Mouse (Mus musculus) forebrain, embryonic 15.5 days (tissue): ENCODE data around the gene Wwox. TPM values are rescaled to one million over a fixed set of nuclear protein-coding genes. Genes with fewer than 3 reads are reported as not detected.

ENCODE experiments used
- ATAC-seq: fragments of 200-750 bp; cut with Nextera tagmentation; replicated peaks from 2 replicates; pipeline ENCODE4 v1.8.0; 2017; ENCODE audit warnings: mild to moderate bottlenecking, moderate TSS enrichment, moderate library complexity
- H3K27ac ChIP-seq: fragments of 300-500 bp; sonication (generic); replicated peaks from 2 replicates; pipeline ENCODE4 v1.5.1; 2015; ENCODE audit warnings: mild to moderate bottlenecking, inconsistent platforms
- H3K27me3 ChIP-seq: fragments of 300-500 bp; sonication (generic); 2 replicates; pipeline ENCODE4 v1.6.1; 2015; ENCODE audit warnings: inconsistent platforms
- H3K36me3 ChIP-seq: fragments of 300-500 bp; sonication (generic); 2 replicates; pipeline ENCODE4 v1.6.1; 2015; ENCODE audit warnings: mild to moderate bottlenecking, inconsistent platforms
- H3K4me1 ChIP-seq: fragments of 300-500 bp; sonication (generic); 2 replicates; pipeline ENCODE4 v1.6.1; 2015; ENCODE audit warnings: inconsistent platforms
- H3K4me2 ChIP-seq: fragments of 300-500 bp; sonication (generic); replicated peaks from 2 replicates; pipeline ENCODE4 v1.6.1; 2015; ENCODE audit warnings: mild to moderate bottlenecking, inconsistent platforms
- H3K4me3 ChIP-seq: fragments of 300-500 bp; sonication (generic); 2 replicates; pipeline ENCODE4 v1.5.1; 2015; ENCODE audit warnings: mild to moderate bottlenecking, inconsistent platforms
- H3K9ac ChIP-seq: fragments of 300-500 bp; sonication (generic); replicated peaks from 2 replicates; pipeline ENCODE4 v1.6.1; 2015; ENCODE audit warnings: mild to moderate bottlenecking, inconsistent platforms
- H3K9me3 ChIP-seq: fragments of 300-500 bp; sonication (generic); 2 replicates; pipeline ENCODE4 v1.6.1; 2016; ENCODE audit warnings: inconsistent platforms
- WGBS: fragments of 180-500 bp; shearing (Covaris S2); methylation state at CpG from one replicate; pipeline ENCODE4 v1.1.7; 2015; ENCODE audit warnings: mixed read lengths; 5-methylcytosine and 5-hydroxymethylcytosine counted together
- polyA plus RNA-seq: library from polyadenylated mRNA; unstranded; fragments of >200 nt; fragmentation: Nextera tagmentation; extraction: Ambion mirVana; gene quantifications from 2 replicates; pipeline ENCODE4 v1.2.1, GENCODE M21; 2015

Gene Wwox
- polyA plus RNA-seq, 1 experiment from 2014 or later = 10.7 TPM

DNA sequence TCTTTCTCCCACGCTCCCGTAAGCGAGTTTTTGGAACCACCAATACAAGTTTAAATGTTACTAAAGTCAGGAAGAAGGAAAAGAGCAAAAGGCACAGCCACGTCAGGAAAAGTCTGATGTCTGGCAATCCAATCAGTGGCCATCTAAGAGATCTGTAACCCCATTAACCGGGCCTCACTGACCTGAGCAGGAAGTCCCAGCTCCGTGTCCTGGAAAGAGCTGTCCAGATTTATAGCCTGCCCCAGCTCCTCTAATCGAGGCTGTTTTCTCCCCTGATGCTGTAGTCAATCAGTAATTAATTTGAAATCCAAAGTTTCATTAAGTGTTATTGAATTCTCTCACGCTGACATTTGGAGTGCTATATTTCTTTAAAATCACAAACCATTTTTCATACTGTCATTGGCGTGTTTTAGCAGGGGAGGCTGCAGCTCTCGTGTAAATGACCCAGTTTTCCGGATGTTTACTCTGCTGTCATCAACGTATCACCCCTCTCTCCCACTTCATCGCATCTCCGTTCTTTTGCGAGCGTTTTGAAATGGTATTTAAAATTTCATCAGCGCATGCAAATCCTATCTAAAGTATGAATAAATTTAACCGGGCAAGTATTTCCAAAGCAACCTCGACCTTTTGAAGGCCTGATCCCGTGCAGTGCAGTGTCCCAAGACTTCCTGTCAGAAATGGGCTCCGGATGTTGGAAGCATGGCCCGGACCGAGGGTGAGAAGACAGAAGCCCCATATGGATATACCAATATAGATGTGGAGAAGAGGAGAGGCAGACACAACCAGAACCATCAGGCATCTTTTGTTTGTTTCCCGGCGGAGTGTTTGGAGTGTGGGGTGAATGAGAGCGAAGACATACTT lies 72.8 kb downstream of the Wwox start:
- no peak overlapping the region for H3K9ac ChIP-seq
- H3K27me3 ChIP-seq = peaks cover 26% of the 10 kb centered on the region
- 84% methylated on average over 26 of the region's 26 CpGs for WGBS
- peaks cover 14% of the 10 kb centered on the region for H3K4me1 ChIP-seq
- H3K36me3 ChIP-seq = no peaks in the 10 kb centered on the region
- no peak for ATAC-seq
- no peak overlapping the region for H3K4me2 ChIP-seq
- no peak overlapping the region for H3K4me3 ChIP-seq
- 0 out of 2 replicates have a peak, but pooled peaks cover 3% of the 10 kb centered on the region for H3K9me3 ChIP-seq
- no peak overlapping the region for H3K27ac ChIP-seq

DNA sequence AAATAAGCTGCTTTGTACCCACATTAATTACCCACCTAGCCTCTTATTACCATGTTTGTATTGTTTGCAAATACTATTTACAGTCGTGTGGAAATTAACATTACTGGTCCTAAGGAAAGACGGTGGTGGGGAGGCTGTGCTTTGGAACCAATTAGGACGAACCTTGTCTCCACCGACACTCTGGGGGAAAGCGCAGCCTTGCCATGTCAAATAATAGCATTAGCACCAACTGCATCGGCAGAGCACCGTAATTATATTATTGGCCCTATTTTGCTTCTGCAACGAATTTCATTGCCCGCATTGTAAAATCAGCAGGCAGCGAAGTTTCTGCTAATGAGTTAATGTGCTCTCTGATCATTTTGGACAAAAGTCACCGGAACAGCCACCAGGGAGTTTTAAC lies 75.2 kb downstream of the Wwox start:
- 0 out of 2 replicates have a peak, but pooled peaks cover 3% of the 10 kb centered on the region for H3K9me3 ChIP-seq
- no peak overlapping the region for H3K9ac ChIP-seq
- no peak overlapping the region for H3K4me3 ChIP-seq
- no peak for ATAC-seq
- no peak overlapping the region for H3K4me2 ChIP-seq
- H3K36me3 ChIP-seq = no peaks in the 10 kb centered on the region
- peaks cover 15% of the 10 kb centered on the region for H3K27me3 ChIP-seq
- WGBS = 6% methylated on average over 11 of the region's 11 CpGs
- H3K27ac ChIP-seq = no peak overlapping the region
- H3K4me1 ChIP-seq = peaks cover 9% of the 10 kb centered on the region; the same call in 1 of the 2 replicates

DNA sequence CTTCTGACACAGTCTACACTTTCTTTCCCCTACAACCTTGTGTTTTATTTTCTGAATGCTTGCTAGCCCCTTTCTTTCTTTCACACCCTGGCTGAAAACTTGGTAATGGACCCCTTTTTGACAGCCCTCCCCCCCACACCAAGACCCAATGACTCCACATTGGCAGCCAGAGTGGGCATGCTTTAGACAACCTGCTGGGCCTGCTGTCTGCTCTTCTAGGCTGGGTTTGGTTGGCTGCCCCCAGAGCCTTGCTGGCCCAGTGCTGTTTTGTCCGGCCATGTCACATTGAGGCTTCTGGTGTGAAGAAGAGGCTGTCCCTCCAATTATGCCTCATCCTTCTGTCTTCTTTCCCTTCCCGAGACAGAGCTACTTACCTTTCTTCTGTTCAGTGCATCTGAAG lies 83.6 kb downstream of the Wwox start:
- H3K27ac ChIP-seq = no peak overlapping the region
- H3K27me3 ChIP-seq = peaks cover 4% of the 10 kb centered on the region; the same call in 1 of the 2 replicates
- H3K4me3 ChIP-seq = no peak overlapping the region
- no peak for ATAC-seq
- H3K36me3 ChIP-seq = no peaks in the 10 kb centered on the region
- peaks cover 3% of the 10 kb centered on the region; the same call in 1 of the 2 replicates for H3K4me1 ChIP-seq
- H3K9me3 ChIP-seq = no peaks in the 10 kb centered on the region
- WGBS = 72% methylated on average over 2 of the region's 2 CpGs
- H3K9ac ChIP-seq = no peak overlapping the region
- H3K4me2 ChIP-seq = no peak overlapping the region

DNA sequence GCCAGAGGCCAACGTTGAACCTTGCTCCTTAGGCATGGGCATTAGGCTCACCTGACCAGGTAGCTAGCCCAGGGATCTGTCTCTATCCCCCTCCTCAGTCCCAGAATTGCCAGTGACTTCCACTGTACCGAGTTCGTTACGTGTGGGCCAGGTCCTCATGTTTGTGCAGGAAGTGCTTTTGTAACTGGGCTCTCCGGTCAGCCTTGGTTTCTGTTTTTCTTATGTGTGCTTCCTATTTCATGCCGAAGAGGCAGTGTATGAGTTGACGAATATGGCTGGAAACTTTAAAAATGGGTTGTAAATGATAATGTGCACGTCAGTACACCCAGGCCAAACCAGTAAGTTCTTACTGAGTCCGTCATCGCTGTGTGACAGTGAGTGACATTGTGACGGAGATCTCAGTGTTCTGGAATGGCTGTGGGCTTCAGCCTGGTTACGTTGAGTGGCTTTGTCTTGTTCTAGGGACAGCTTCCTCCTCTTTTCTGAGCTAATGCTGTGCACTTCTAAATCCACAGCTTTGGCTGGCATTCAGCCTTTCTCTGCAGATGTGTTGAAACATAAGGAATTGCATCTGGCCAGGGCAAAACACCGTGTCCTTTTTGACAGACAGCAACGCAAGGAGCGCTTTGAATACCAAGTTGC lies 87.3 kb downstream of the Wwox start:
- no peak overlapping the region for H3K4me3 ChIP-seq
- 82% methylated on average over 15 of the region's 15 CpGs for WGBS
- no peak overlapping the region for H3K9ac ChIP-seq
- H3K36me3 ChIP-seq = no peaks in the 10 kb centered on the region
- ATAC-seq = no peak
- no peaks in the 10 kb centered on the region for H3K27me3 ChIP-seq
- no peaks in the 10 kb centered on the region for H3K9me3 ChIP-seq
- H3K27ac ChIP-seq = no peak overlapping the region
- no peak overlapping the region for H3K4me2 ChIP-seq
- peaks cover 3% of the 10 kb centered on the region; the same call in 1 of the 2 replicates for H3K4me1 ChIP-seq

DNA sequence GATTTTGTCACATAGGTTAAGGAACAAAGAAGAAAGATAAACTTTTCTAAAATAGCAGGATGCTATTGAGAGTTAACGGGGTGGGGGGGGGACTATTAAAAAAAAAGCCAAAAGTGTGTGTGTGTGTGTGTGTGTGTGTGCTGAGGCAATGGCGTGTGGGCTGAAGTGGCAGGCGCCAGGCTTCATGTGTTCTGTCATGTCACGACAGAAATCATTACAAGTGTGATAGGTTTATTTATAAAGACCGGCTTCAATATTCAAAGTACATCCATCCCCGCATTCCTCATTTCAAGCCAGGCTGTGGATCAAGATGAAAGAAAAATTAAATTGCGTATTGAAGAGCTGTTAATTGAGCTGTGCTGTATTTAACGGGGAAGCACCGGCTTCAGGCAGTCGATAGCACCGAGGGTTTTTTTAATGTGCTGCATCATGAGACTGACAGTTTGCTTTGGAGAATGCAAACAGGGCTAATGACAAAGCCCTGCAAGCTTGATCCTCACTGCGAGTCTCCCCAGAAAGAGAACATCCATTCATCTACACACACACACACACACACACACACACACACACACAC lies 88.3 kb downstream of the Wwox start:
- ATAC-seq = no peak
- Histone ChIP-seq H3K27ac (no peak overlapping the region), H3K9me3 (no peaks in the 10 kb centered on the region), H3K4me3 (no peak overlapping the region), H3K4me2 (no peak overlapping the region), H3K9ac (no peak overlapping the region), H3K36me3 (no peaks in the 10 kb centered on the region), H3K27me3 (no peaks in the 10 kb centered on the region), H3K4me1 (peaks cover 3% of the 10 kb centered on the region; the same call in 1 of the 2 replicates)
- WGBS = 18% methylated on average over 12 of the region's 12 CpGs

DNA sequence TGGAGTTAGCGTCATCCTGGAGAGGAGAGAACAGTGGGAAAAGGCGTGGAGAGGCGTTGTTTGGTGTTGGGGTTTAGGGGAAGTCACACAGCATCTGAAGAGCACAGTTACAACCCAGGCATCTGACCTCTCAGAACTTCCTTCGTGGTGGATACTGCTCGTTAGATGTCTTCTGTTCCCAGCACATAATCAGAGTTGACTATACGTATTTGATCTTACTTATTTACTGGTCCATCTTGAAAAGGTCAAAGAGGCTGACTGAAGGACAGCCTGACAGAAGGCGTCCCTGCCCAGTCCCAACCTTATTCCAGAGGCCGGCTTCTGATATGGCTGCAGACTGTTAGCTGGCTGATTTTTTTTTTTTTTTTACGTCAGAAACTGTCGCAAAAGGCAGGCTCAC lies 90.1 kb downstream of the Wwox start:
- Histone ChIP-seq H3K27ac (no peak overlapping the region), H3K4me1 (peaks cover 3% of the 10 kb centered on the region; the same call in 1 of the 2 replicates), H3K4me3 (no peak overlapping the region), H3K27me3 (no peaks in the 10 kb centered on the region), H3K9ac (no peak overlapping the region), H3K9me3 (no peaks in the 10 kb centered on the region), H3K4me2 (no peak overlapping the region), H3K36me3 (no peaks in the 10 kb centered on the region)
- WGBS = 80% methylated on average over 10 of the region's 10 CpGs
- no peak for ATAC-seq

DNA sequence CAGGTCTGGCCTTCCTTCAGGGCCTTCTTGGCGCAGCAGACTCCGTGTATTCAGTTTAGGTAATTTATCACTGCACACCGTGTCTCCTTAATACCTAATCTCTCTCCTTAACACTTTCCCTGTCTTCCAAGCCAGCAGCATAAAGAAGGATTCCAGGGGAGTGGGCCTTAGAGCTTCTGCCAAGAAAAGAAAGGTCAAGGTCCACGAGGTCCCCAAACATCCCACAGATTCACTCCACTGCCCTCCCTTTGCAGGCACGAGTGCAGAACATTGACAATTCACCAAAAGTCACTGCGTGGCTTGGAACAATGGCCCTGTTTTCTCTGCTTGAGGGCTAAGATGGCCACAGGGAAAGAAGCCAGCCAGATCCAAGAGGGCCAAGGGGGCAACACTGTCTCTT lies 96.7 kb downstream of the Wwox start:
- Histone ChIP-seq H3K4me1 (no peaks in the 10 kb centered on the region), H3K9me3 (no peaks in the 10 kb centered on the region), H3K4me3 (no peak overlapping the region), H3K27me3 (no peaks in the 10 kb centered on the region), H3K4me2 (no peak overlapping the region), H3K36me3 (no peaks in the 10 kb centered on the region), H3K27ac (no peak overlapping the region), H3K9ac (no peak overlapping the region)
- 50% methylated on average over 6 of the region's 6 CpGs for WGBS
- no peak for ATAC-seq

DNA sequence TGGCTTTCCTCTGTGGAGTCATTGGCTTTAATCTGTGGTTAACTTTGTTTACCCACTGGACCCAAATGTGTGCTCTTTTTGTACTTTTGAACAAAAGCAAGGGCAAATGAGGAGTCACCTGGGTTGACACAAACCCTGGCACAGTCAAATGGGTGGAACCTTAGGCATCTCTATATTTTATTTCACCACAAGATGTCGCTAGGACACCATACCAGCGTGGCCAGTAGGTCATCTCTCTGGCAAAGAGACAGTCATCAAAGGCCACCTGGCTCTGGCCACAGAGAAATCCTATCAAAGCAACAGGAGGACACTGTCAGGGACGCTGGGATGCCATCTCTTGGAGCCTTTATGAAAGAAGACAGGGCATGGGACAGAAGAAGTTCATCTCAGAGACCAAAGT lies 101.7 kb downstream of the Wwox start:
- H3K27ac ChIP-seq = no peak overlapping the region
- H3K9ac ChIP-seq = no peak overlapping the region
- no peak overlapping the region for H3K4me2 ChIP-seq
- H3K9me3 ChIP-seq = no peaks in the 10 kb centered on the region
- H3K36me3 ChIP-seq = no peaks in the 10 kb centered on the region
- H3K27me3 ChIP-seq = no peaks in the 10 kb centered on the region
- no peaks in the 10 kb centered on the region for H3K4me1 ChIP-seq
- ATAC-seq = no peak
- H3K4me3 ChIP-seq = no peak overlapping the region
- 18% methylated on average over 3 of the region's 3 CpGs for WGBS

DNA sequence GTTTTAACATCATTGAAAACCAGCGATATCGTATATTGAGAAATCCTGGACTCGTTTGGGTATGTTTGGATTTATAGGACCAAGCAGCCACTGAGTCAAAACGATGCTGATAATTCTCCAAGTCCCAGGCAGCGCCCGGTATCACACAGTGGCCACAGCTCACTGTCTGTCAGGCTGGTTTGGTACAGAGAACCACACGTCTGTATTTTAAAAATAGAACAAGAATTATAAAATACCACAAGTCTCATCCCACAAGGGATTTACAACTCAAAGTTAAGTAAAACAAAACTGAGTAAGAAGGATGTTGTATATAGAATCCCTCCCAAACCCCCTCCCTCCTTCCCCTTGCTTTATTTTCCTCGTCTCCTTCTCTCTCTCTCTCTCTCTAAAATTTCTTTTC lies 108.9 kb downstream of the Wwox start:
- Histone ChIP-seq H3K27ac (no peak overlapping the region), H3K9me3 (no peaks in the 10 kb centered on the region), H3K36me3 (no peaks in the 10 kb centered on the region), H3K4me1 (no peaks in the 10 kb centered on the region), H3K9ac (no peak overlapping the region), H3K4me2 (no peak overlapping the region), H3K27me3 (no peaks in the 10 kb centered on the region), H3K4me3 (no peak overlapping the region)
- no peak for ATAC-seq
- 79% methylated on average over 8 of the region's 8 CpGs for WGBS

DNA sequence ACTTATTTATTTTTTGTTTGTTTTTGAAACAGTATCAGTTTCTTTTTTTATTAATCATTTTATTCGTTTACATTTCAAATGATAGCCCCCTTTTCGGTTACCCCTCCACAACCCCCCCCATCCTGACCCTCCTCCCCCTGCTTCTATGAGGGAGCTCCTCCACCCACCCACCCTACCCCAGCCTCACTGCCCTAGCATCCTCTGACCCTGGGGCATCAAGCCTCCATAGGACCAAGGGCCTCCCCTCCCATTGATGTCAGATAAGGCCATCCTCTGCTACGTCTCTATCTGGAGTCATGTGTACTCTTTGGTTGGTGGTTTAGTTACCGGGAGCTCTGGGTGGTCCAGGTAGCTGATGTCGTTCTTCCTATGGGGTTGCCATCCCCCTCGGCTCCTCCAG lies 109.4 kb downstream of the Wwox start:
- no peaks in the 10 kb centered on the region for H3K27me3 ChIP-seq
- no peaks in the 10 kb centered on the region for H3K9me3 ChIP-seq
- H3K4me2 ChIP-seq = no peak overlapping the region
- no peak for ATAC-seq
- H3K4me1 ChIP-seq = no peaks in the 10 kb centered on the region
- no peak overlapping the region for H3K4me3 ChIP-seq
- H3K27ac ChIP-seq = no peak overlapping the region
- 86% methylated on average over 6 of the region's 6 CpGs for WGBS
- no peak overlapping the region for H3K9ac ChIP-seq
- H3K36me3 ChIP-seq = no peaks in the 10 kb centered on the region

DNA sequence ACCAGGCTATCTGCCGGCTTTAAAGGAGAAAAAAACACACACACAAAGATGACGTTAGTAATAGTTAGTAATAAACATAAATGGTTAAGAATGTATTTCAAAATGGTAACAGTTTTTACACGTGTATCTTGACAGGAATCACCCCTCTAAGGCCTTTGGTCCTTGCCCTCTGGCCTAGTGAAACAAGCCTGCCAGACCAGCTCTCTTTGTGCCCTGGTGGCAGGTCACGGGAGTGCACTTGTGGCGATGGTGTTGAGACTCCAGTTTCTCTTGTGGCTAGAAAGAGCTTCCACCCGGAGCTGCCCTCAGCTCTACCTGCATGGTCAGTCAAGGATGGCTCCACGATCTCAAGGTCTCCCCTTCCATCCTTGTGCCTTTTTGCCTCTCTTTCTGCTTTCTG lies 110.6 kb downstream of the Wwox start:
- no peaks in the 10 kb centered on the region for H3K4me1 ChIP-seq
- no peaks in the 10 kb centered on the region for H3K27me3 ChIP-seq
- no peak overlapping the region for H3K27ac ChIP-seq
- ATAC-seq = no peak
- no peak overlapping the region for H3K9ac ChIP-seq
- H3K36me3 ChIP-seq = no peaks in the 10 kb centered on the region
- 73% methylated on average over 7 of the region's 7 CpGs for WGBS
- H3K4me3 ChIP-seq = no peak overlapping the region
- no peak overlapping the region for H3K4me2 ChIP-seq
- no peaks in the 10 kb centered on the region for H3K9me3 ChIP-seq

DNA sequence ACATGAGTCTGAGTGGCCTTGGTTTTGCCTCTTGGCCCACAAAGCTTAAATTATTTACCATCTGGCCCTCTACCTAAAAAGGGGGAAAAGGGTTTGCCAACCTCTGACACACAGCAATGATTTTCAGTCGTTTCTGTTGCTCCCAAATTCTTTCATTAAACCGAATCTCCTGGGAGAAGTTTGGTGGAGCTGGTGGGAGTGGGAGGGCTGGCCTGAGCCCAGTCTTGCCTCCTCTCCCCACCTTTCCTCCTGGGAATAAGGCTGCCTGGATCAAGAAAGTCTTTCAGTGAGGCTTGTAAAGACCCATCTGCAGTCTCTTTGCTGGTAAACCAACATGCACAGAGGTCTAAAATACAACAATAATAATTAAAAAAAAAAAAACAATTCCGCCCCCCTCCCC lies 113.2 kb downstream of the Wwox start:
- H3K4me1 ChIP-seq = no peaks in the 10 kb centered on the region
- H3K9me3 ChIP-seq = no peaks in the 10 kb centered on the region
- H3K27ac ChIP-seq = no peak overlapping the region
- WGBS = 73% methylated on average over 3 of the region's 3 CpGs
- no peak overlapping the region for H3K9ac ChIP-seq
- ATAC-seq = no peak
- H3K27me3 ChIP-seq = no peaks in the 10 kb centered on the region
- H3K4me3 ChIP-seq = no peak overlapping the region
- no peak overlapping the region for H3K4me2 ChIP-seq
- no peaks in the 10 kb centered on the region for H3K36me3 ChIP-seq
